Mouse (Mus musculus): ENCODE data around the gene Ch25h. TPM values are rescaled to one million over a fixed set of nuclear protein-coding genes. Genes with fewer than 3 reads are reported as not detected.
A peak's percentile ranks its signal among the peaks of the same experiment; 100 is the strongest.

The Ch25h gene
- 0.51 and 0.56 TPM in 2 replicates for polyA plus RNA-seq (2015; fragmentation: Nextera tagmentation; extraction: Ambion mirVana)

- peak; percentile 88 for ATAC-seq (ENCODE audit: low FRiP score, low read depth)
- H3K9me3 ChIP-seq, result no peaks in the 10 kb centered on the region
- H3K4me2 ChIP-seq, result peak within 1 kb of the TSS; percentile 86
- peaks cover 24% of the 10 kb centered on the region for H3K27me3 ChIP-seq
- peaks cover 17% of the 10 kb centered on the region for H3K4me1 ChIP-seq (replicated peaks)
- 2% methylated on average over 35 of the region's 35 CpGs for WGBS
- peak within 1 kb of the TSS; percentile 52 for H3K4me3 ChIP-seq
- H3K9ac ChIP-seq, result peak within 1 kb of the TSS; percentile 34
- no peak within 1 kb of the TSS for H3K27ac ChIP-seq (replicated peaks)
- H3K36me3 ChIP-seq, result no peaks in the 10 kb centered on the region
Measured at GRCm38 (mm10) chr19:34474991-34475971, at the start of gene Ch25h. Gene Ch25h, minus strand, starts transcription at chr19:34475164.

DNA sequence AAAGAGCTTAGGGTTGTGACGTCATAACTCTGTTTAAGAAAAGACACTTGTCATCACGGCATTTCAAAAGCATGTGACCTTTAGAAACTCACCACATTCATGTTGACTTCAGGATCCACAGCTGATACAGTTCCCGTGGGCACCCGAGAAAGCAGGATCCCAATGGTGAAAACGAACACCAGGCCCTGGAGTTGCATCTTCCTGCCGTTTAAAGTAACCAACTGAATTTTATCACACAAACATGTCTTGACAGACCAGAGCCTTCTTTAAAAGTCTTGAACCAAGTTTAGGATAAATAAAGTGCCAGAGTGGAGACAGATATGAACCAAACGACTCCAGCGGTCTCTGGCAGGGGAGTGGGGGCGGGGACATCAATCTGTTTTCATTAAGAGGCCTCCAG, 49.7 kb upstream of the Ch25h start:
- 73% methylated on average over 9 of the region's 9 CpGs for WGBS
- H3K9ac ChIP-seq, result no peak overlapping the region

GRCm38 (mm10) chr19:34523106-34523725, 48.3 kb upstream of the Ch25h start:
- no peak for ATAC-seq (ENCODE audit: low FRiP score, low read depth)
- no peak overlapping the region for H3K9ac ChIP-seq

More for the DNA sequence above, 49.7 kb upstream of the Ch25h start:
- H3K27me3 ChIP-seq, result no peaks in the 10 kb centered on the region
- H3K4me3 ChIP-seq, result no peak overlapping the region
- H3K9me3 ChIP-seq, result no peaks in the 10 kb centered on the region
- no peak for ATAC-seq (ENCODE audit: low FRiP score, low read depth)
- no peak overlapping the region for H3K27ac ChIP-seq (replicated peaks)
- no peak overlapping the region for H3K4me2 ChIP-seq
- peaks cover 11% of the 10 kb centered on the region for H3K4me1 ChIP-seq (replicated peaks)
- H3K36me3 ChIP-seq, result no peaks in the 10 kb centered on the region

DNA sequence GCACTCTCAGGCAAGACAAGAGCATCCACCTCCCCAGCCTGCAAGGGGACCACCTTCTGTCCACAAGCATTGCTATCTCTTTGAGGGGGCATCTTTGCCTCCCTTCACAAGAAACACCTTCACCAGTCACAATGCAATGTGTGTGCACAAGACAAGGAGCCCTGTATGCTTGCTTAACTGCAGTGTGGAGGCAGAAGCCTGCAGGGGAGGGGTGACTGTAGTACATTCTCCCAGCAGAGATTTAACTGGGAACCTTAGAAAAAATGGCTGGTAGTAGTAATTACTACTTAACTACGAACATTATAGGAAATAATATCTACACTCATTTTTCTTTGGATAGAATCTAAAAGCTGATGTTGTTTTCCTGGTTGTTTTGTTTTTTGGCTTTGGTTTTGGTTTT, 47.0 kb upstream of the Ch25h start:
- Histone ChIP-seq H3K9ac (no peak overlapping the region), H3K4me3 (no peak overlapping the region), H3K4me2 (no peak overlapping the region), H3K27ac (replicated peaks) (no peak overlapping the region), H3K27me3 (no peaks in the 10 kb centered on the region), H3K36me3 (no peaks in the 10 kb centered on the region), H3K9me3 (no peaks in the 10 kb centered on the region), H3K4me1 (replicated peaks) (peaks cover 11% of the 10 kb centered on the region)
- 100% methylated on average over 1 of the region's 1 CpGs for WGBS
- ATAC-seq (ENCODE audit: low FRiP score, low read depth), result no peak

More at GRCm38 (mm10) chr19:34523106-34523725, 48.3 kb upstream of the Ch25h start:
- Histone ChIP-seq H3K36me3 (no peaks in the 10 kb centered on the region), H3K27me3 (no peaks in the 10 kb centered on the region), H3K4me2 (no peak overlapping the region), H3K27ac (replicated peaks) (no peak overlapping the region), H3K4me1 (replicated peaks) (peaks cover 11% of the 10 kb centered on the region), H3K4me3 (no peak overlapping the region), H3K9me3 (no peaks in the 10 kb centered on the region)
- WGBS, result 75% methylated on average over 12 of the region's 12 CpGs

- no peak for ATAC-seq (ENCODE audit: low FRiP score, low read depth)
- WGBS, result 84% methylated on average over 2 of the region's 2 CpGs
- Histone ChIP-seq H3K4me1 (replicated peaks) (peaks cover 10% of the 10 kb centered on the region), H3K9me3 (no peaks in the 10 kb centered on the region), H3K9ac (no peak overlapping the region), H3K36me3 (no peaks in the 10 kb centered on the region), H3K27me3 (no peaks in the 10 kb centered on the region), H3K4me3 (no peak overlapping the region), H3K4me2 (no peak overlapping the region), H3K27ac (replicated peaks) (no peak overlapping the region)
Measured at GRCm38 (mm10) chr19:34521361-34521760, 46.4 kb upstream of the Ch25h start.

DNA sequence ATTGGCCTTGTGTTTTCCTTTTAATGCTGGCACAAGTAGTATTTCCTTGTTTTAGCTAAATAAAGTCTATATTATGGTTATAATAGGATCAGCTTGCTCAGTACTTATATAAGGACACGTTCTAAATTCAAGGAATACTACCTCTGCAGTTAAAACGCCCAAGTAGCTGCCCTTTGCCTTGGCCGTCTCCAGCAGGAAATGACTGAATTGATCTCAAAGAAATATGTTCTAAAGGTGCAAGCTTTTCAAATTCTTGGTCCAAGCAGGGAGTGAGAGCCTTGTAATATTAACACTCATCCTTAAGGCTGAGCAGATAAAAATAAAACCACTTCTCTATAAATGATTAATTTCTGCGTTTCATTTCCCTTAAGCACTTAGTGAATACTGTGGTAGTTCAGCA, 45.1 kb upstream of the Ch25h start:
- Histone ChIP-seq H3K4me1 (replicated peaks) (0 out of 2 replicates have a peak, but pooled peaks cover 2% of the 10 kb centered on the region), H3K27me3 (no peaks in the 10 kb centered on the region), H3K9ac (no peak overlapping the region), H3K36me3 (no peaks in the 10 kb centered on the region), H3K27ac (replicated peaks) (no peak overlapping the region), H3K9me3 (no peaks in the 10 kb centered on the region), H3K4me2 (no peak overlapping the region), H3K4me3 (no peak overlapping the region)
- WGBS, result 89% methylated on average over 4 of the region's 4 CpGs
- no peak for ATAC-seq (ENCODE audit: low FRiP score, low read depth)

DNA sequence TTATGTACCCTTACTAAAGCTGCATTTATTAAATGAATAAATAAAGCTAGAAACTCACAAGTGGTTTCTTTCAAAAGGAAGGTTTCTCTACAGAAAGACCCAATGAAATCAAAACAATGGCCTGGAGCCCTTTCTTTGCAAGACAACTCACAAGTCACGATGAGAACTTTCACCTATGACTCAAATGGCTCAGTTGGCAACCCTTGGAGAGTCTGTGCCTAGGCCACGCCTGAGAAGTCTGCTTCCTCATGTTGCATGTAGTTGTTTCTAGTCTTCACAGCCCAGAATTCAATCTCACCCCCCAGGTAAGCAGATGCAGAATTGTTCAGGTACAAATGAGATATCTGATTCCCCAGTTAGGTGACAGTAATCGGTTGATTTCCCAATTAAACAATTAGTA, 44.7 kb upstream of the Ch25h start:
- no peaks in the 10 kb centered on the region for H3K36me3 ChIP-seq
- H3K9me3 ChIP-seq, result no peaks in the 10 kb centered on the region
- no peaks in the 10 kb centered on the region for H3K27me3 ChIP-seq
- no peaks in the 10 kb centered on the region for H3K4me1 ChIP-seq (replicated peaks)
- ATAC-seq (ENCODE audit: low FRiP score, low read depth), result no peak
- H3K27ac ChIP-seq (replicated peaks), result no peak overlapping the region
- no peak overlapping the region for H3K4me3 ChIP-seq
- no peak overlapping the region for H3K4me2 ChIP-seq
- H3K9ac ChIP-seq, result no peak overlapping the region
- 90% methylated on average over 3 of the region's 3 CpGs for WGBS

GRCm38 (mm10) chr19:34518786-34519185, 43.8 kb upstream of the Ch25h start:
- no peaks in the 10 kb centered on the region for H3K4me1 ChIP-seq (replicated peaks)
- no peaks in the 10 kb centered on the region for H3K27me3 ChIP-seq
- no peak overlapping the region for H3K9ac ChIP-seq
- no peak overlapping the region for H3K4me3 ChIP-seq
- WGBS, result 60% methylated on average over 3 of the region's 3 CpGs
- no peaks in the 10 kb centered on the region for H3K9me3 ChIP-seq
- no peaks in the 10 kb centered on the region for H3K36me3 ChIP-seq
- no peak overlapping the region for H3K27ac ChIP-seq (replicated peaks)
- ATAC-seq (ENCODE audit: low FRiP score, low read depth), result no peak
- no peak overlapping the region for H3K4me2 ChIP-seq

DNA sequence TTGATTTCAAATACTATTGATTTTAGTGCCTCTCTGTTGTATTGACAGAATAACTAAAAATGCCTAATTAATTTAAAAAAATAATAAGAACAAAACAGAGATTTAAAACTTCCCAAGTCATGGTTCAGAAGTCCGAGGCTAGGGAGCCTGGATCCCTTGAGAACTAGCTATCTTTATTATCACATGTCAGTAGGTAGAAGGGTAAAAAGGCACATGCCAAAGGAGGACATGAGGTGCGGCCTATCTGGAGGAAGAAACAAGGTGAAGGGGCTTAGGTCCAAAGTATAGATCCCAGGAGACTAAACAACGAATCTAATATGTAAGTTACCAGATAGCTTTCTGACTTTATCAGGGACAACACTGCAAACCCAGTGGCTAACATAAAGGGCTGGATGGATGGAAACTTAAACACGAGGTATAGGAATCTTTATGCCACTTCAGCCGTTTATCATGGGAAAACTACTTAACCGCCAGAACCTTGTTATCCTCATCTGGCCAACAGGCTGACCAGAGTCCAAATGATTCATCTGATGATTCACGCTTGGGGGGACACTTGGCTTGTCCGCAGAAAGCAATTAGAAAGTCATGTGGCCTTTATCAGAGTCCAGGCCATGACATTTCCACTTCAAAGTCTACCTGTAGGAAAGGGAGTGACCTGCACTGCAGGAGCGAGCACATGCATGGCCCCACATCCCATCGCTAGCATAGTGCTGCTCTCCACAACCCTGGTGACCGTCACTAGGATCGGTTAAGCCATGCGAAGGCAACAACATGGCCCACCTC, 43.0 kb upstream of the Ch25h start:
- 92% methylated on average over 13 of the region's 13 CpGs for WGBS
- H3K9ac ChIP-seq, result no peak overlapping the region
- no peak overlapping the region for H3K27ac ChIP-seq (replicated peaks)
- no peaks in the 10 kb centered on the region for H3K9me3 ChIP-seq
- no peaks in the 10 kb centered on the region for H3K36me3 ChIP-seq
- no peak overlapping the region for H3K4me3 ChIP-seq
- no peaks in the 10 kb centered on the region for H3K27me3 ChIP-seq
- H3K4me2 ChIP-seq, result no peak overlapping the region
- no peaks in the 10 kb centered on the region for H3K4me1 ChIP-seq (replicated peaks)
- ATAC-seq (ENCODE audit: low FRiP score, low read depth), result no peak

GRCm38 (mm10) chr19:34517197-34517596, 42.2 kb upstream of the Ch25h start:
- H3K27me3 ChIP-seq, result no peaks in the 10 kb centered on the region
- 92% methylated on average over 3 of the region's 3 CpGs for WGBS
- H3K27ac ChIP-seq (replicated peaks), result no peak overlapping the region
- no peaks in the 10 kb centered on the region for H3K4me1 ChIP-seq (replicated peaks)
- H3K4me3 ChIP-seq, result no peak overlapping the region
- ATAC-seq (ENCODE audit: low FRiP score, low read depth), result no peak
- no peak overlapping the region for H3K9ac ChIP-seq
- H3K9me3 ChIP-seq, result no peaks in the 10 kb centered on the region
- no peaks in the 10 kb centered on the region for H3K36me3 ChIP-seq
- H3K4me2 ChIP-seq, result no peak overlapping the region

GRCm38 (mm10) chr19:34516346-34516745, 41.4 kb upstream of the Ch25h start:
- Histone ChIP-seq H3K27ac (replicated peaks) (no peak overlapping the region), H3K4me2 (no peak overlapping the region), H3K4me1 (replicated peaks) (no peaks in the 10 kb centered on the region), H3K27me3 (no peaks in the 10 kb centered on the region), H3K9ac (no peak overlapping the region), H3K36me3 (no peaks in the 10 kb centered on the region), H3K4me3 (no peak overlapping the region), H3K9me3 (no peaks in the 10 kb centered on the region)
- 93% methylated on average over 2 of the region's 2 CpGs for WGBS
- no peak for ATAC-seq (ENCODE audit: low FRiP score, low read depth)

GRCm38 (mm10) chr19:34515681-34516080, 40.7 kb upstream of the Ch25h start:
- 91% methylated on average over 3 of the region's 3 CpGs for WGBS

More at GRCm38 (mm10) chr19:34515681-34516080, 40.7 kb upstream of the Ch25h start:
- Histone ChIP-seq H3K9ac (no peak overlapping the region), H3K4me3 (no peak overlapping the region), H3K27me3 (no peaks in the 10 kb centered on the region), H3K27ac (replicated peaks) (no peak overlapping the region), H3K36me3 (no peaks in the 10 kb centered on the region; the same call in 1 of the 2 replicates), H3K4me1 (replicated peaks) (no peaks in the 10 kb centered on the region), H3K9me3 (no peaks in the 10 kb centered on the region), H3K4me2 (no peak overlapping the region)
- no peak for ATAC-seq (ENCODE audit: low FRiP score, low read depth)

Measured in hindbrain, embryonic 15.5 days (tissue).